Mouse (Mus musculus) bone marrow macrophage, adult 2 months (primary cell): ENCODE measurements around the gene Pigv.

Experiments used
- CTCF ChIP-seq: IDR thresholded peaks from 2 replicates; pipeline ENCODE4 v1.5.1; 2012; ENCODE audit warnings: low read depth, mild to moderate bottlenecking, low read length, moderate library complexity
- POLR2A ChIP-seq: IDR thresholded peaks from 2 replicates; pipeline ENCODE4 v1.6.1; 2012; ENCODE audit warnings: mild to moderate bottlenecking, low read depth, low read length, borderline replicate concordance

- no peak for TF ChIP-seq CTCF
- TF ChIP-seq POLR2A = no peak
Measured at GRCm38 (mm10) chr4:133706956-133707355, 34.5 kb upstream of the Pigv start.
